Mouse (Mus musculus): ENCODE results near the gene Otud5. TPM values are rescaled to one million over a fixed set of nuclear protein-coding genes. Genes with fewer than 3 reads are reported as not detected.
"Not testable (repeated sequence)": the region's sequence is repeated elsewhere in the genome, so short reads cannot be mapped to it uniquely, and the experiment has no call there.

Gene Otud5
- polyA plus RNA-seq (2017; shearing (Covaris generic)) = 10 to 100 TPM; 13.7 to 28.6 TPM

- peak; percentile 87 for ATAC-seq
These were observed at the start of gene Otud5 for GRCm38 (mm10) chrX:7841163-7842162. Otud5 (plus strand) TSS chrX:7841364.

GRCm38 (mm10) chrX:7793361-7793760 lies 47.8 kb upstream of the Otud5 start:
- no peak for ATAC-seq

- ATAC-seq = no peak
These were observed 46.1 kb upstream of the Otud5 start for GRCm38 (mm10) chrX:7795016-7795415.

- ATAC-seq = no peak
These were observed 43.8 kb upstream of the Otud5 start for GRCm38 (mm10) chrX:7797327-7797726.

- ATAC-seq = not testable (repeated sequence)
These were observed 39.0 kb upstream of the Otud5 start for GRCm38 (mm10) chrX:7802157-7802556.

- not testable (repeated sequence) for ATAC-seq
These were observed 26.1 kb upstream of the Otud5 start for GRCm38 (mm10) chrX:7815016-7815415.

- no peak for ATAC-seq
These were observed 19.0 kb upstream of the Otud5 start, which contains the start of gene Kcnd1 for GRCm38 (mm10) chrX:7821865-7822779. Kcnd1 (plus strand) TSS chrX:7822289.

- ATAC-seq = no peak
These were observed 4.0 kb upstream of the Otud5 start for GRCm38 (mm10) chrX:7837146-7837545.

- no peak for ATAC-seq
These were observed 362 bp upstream of the Otud5 start for GRCm38 (mm10) chrX:7840842-7841162.

- no peak for ATAC-seq
These were observed 1.2 kb downstream of the Otud5 start for GRCm38 (mm10) chrX:7842318-7842717.

- ATAC-seq = no peak
These were observed 6.7 kb downstream of the Otud5 start for GRCm38 (mm10) chrX:7847845-7848244.

GRCm38 (mm10) chrX:7854578-7854977 lies 13.4 kb downstream of the Otud5 start:
- ATAC-seq = peak; percentile 58

- no peak for ATAC-seq
These were observed 18.1 kb downstream of the Otud5 start for GRCm38 (mm10) chrX:7859191-7859753.

GRCm38 (mm10) chrX:7863181-7863580 lies 22.0 kb downstream of the Otud5 start:
- ATAC-seq = no peak

- no peak for ATAC-seq
These were observed 23.4 kb downstream of the Otud5 start for GRCm38 (mm10) chrX:7864551-7864950.

- ATAC-seq = peak; percentile 84
These were observed 24.2 kb downstream of the Otud5 start for GRCm38 (mm10) chrX:7865343-7865742.

- ATAC-seq = peak; percentile 69
These were observed 24.6 kb downstream of the Otud5 start for GRCm38 (mm10) chrX:7865786-7866185.

- ATAC-seq = no peak
These were observed 26.0 kb downstream of the Otud5 start for GRCm38 (mm10) chrX:7867141-7867540.

- ATAC-seq = no peak
These were observed 27.3 kb downstream of the Otud5 start for GRCm38 (mm10) chrX:7868506-7868905.

GRCm38 (mm10) chrX:7869826-7870225 lies 28.7 kb downstream of the Otud5 start:
- no peak for ATAC-seq

- peak; percentile 96 for ATAC-seq
These were observed 36.8 kb downstream of the Otud5 start, which contains the start of gene Pim2 for GRCm38 (mm10) chrX:7878007-7878419. Pim2 (plus strand) TSS chrX:7878262.

- ATAC-seq = peak; percentile 2
These were observed 37.3 kb downstream of the Otud5 start for GRCm38 (mm10) chrX:7878495-7878894.

- peak; percentile 28 for ATAC-seq
These were observed 38.7 kb downstream of the Otud5 start for GRCm38 (mm10) chrX:7879819-7880218.

All from CD4-positive, CD25-positive, alpha-beta regulatory T cell, adult 4 months (primary cell).